Mouse (Mus musculus) urinary bladder, adult 2 months (tissue): ENCODE data around the gene Ccl25. TPM values are rescaled to one million over a fixed set of nuclear protein-coding genes. Genes with fewer than 3 reads are reported as not detected.
"Not testable (repeated sequence)": the region's sequence is repeated elsewhere in the genome, so short reads cannot be mapped to it uniquely, and the experiment has no call there.

Source experiments
- DNase-seq: peaks from one replicate; pipeline ENCODE4 v3.0.0; 2022; ENCODE audit warnings: low spot score
- polyA plus RNA-seq: library from polyadenylated mRNA; depleted of rRNA; stranded (reverse); fragments of >200 nt; gene quantifications from 2 replicates; pipeline ENCODE4 v1.2.3, GENCODE M21; 2012

Gene Ccl25
- polyA plus RNA-seq, 1 experiment: 8.2 TPM

- DNase-seq: no peak
Measured at GRCm38 (mm10) chr8:4340207-4340606, 15.2 kb downstream of the Ccl25 start.

GRCm38 (mm10) chr8:4347661-4348060 lies 22.7 kb downstream of the Ccl25 start:
- DNase-seq: no peak

GRCm38 (mm10) chr8:4348275-4348674 lies 23.3 kb downstream of the Ccl25 start:
- no peak for DNase-seq

GRCm38 (mm10) chr8:4349335-4349734 lies 24.3 kb downstream of the Ccl25 start:
- DNase-seq: no peak

- no peak for DNase-seq
Measured at GRCm38 (mm10) chr8:4350618-4351017, 25.6 kb downstream of the Ccl25 start.

GRCm38 (mm10) chr8:4352562-4352961 lies 27.6 kb downstream of the Ccl25 start:
- not testable (repeated sequence) for DNase-seq

GRCm38 (mm10) chr8:4353741-4354140 lies 28.7 kb downstream of the Ccl25 start:
- DNase-seq: no peak

- DNase-seq: no peak
Measured at GRCm38 (mm10) chr8:4354516-4354915, 29.5 kb downstream of the Ccl25 start.

GRCm38 (mm10) chr8:4355455-4355854 lies 30.4 kb downstream of the Ccl25 start:
- no peak for DNase-seq

GRCm38 (mm10) chr8:4359362-4359761 lies 34.4 kb downstream of the Ccl25 start:
- no peak for DNase-seq

GRCm38 (mm10) chr8:4360922-4361321 lies 35.9 kb downstream of the Ccl25 start:
- no peak for DNase-seq

GRCm38 (mm10) chr8:4366189-4366588 lies 41.2 kb downstream of the Ccl25 start:
- DNase-seq: no peak

- no peak for DNase-seq
Measured at GRCm38 (mm10) chr8:4367808-4368207, 42.8 kb downstream of the Ccl25 start.

GRCm38 (mm10) chr8:4368470-4368869 lies 43.5 kb downstream of the Ccl25 start:
- DNase-seq: no peak

- no peak for DNase-seq
Measured at GRCm38 (mm10) chr8:4370078-4370477, 45.1 kb downstream of the Ccl25 start.

- no peak for DNase-seq
Measured at GRCm38 (mm10) chr8:4372657-4373056, 47.6 kb downstream of the Ccl25 start.

- no peak for DNase-seq
Measured at GRCm38 (mm10) chr8:4401442-4401841, 76.4 kb downstream of the Ccl25 start.

GRCm38 (mm10) chr8:4403960-4404879 lies 79.2 kb downstream of the Ccl25 start:
- no peak for DNase-seq

GRCm38 (mm10) chr8:4404880-4405261 lies 79.9 kb downstream of the Ccl25 start:
- DNase-seq: no peak

GRCm38 (mm10) chr8:4408425-4408824 lies 83.4 kb downstream of the Ccl25 start:
- not testable (repeated sequence) for DNase-seq
